Mouse (Mus musculus): ENCODE measurements around the gene Cmc2. TPM values are rescaled to one million over a fixed set of nuclear protein-coding genes. Genes with fewer than 3 reads are reported as not detected.

The Cmc2 gene
- total RNA-seq, 2 experiments from 2014 or later: 48.0 to 51.6 TPM

DNA sequence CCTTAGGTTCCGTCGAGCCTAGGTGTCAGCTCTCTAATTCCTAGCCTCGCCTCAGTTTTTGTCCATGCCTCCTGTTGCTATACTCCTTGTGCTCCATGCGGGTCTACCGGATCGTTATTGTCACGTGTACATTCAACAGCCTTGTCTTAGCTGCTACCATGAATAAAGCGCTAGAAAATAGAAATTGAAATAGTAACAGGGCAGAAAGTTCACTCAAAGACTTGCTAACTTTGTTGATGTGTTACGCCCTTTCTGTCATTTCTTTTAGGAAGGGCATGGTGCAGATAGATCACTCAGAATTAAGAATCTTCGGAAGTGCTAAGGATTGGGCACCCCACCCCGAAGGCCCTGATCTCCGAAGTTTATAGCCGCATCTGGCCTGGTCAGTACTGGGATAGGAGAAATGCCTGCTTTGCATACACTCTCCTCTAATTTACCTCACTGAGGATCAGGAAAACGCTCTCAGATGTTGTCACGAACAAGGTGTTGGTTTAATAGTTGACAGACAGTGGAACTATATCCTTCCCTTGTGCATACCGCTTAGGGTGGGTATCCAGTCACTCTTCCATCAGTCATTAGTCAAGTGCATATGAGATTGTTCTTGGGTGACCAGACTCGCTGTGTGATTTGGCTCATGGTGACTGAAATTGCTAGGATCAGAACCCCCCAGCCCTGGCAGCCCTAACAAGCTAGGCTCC is 954 bp upstream of the Cmc2 start:
- no peak for ATAC-seq (replicated peaks; ENCODE audit: low FRiP score, low TSS enrichment, poor library complexity, severe bottlenecking)

DNA sequence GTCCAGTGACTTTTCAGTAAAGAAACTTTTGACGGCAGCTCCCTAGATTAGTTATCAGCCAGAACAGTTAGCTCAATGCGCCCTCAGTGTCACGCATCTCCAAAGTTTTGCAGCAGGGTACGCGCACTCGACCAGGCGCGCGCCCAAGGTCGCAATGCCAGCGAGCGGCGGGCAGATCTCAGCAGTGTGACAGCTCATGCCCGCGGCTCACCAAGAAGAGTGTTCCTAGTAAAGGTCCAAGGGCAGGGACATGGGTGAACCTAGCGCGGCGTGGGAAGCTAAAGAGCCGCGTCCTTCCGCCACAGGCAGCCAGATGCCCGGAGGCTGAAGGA is 284 bp downstream of the Cmc2 start:
- peak; percentile 66 for ATAC-seq (replicated peaks; ENCODE audit: low FRiP score, low TSS enrichment, poor library complexity, severe bottlenecking)

DNA sequence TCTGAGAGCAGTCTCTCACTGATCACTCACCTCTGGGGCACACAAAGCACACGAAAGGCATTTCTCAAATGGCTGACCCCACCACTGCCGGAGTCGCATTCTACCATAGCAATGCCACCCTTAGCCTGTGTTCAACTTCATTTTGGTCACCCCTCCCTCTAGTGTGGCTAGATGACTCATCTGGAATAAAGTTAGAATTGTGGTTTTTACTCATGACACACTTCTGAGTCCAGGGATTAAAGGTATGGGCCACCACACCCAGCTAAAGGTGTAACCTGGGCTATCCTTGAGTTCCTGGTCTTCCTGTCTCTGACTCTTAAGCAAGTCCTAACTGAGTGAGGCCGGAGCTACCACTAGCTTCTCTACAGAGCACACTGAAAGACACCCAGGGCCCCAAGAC is 15.4 kb downstream of the Cmc2 start:
- ATAC-seq (replicated peaks; ENCODE audit: low FRiP score, low TSS enrichment, poor library complexity, severe bottlenecking): no peak

DNA sequence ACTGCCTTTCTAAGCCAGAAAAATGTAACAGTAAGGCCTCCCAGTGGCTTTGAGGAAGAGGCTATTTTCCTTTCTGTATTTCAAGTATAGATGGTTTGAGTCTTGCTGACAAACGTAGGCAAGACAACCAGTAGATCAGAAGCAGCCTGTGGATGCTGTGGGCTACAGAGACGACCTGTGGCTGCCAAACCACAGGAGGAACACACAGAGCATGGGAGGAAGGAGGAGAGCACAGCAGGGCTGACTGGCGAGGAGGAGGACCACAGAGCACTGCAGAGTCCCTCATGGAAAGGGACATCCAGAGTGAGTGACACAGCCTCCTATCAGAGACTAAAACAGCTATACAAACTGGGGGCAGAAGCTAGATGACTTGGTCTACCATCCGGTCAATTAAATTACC is 16.0 kb downstream of the Cmc2 start:
- 0 out of 2 replicates have a peak, but pooled peaks have one; percentile 26 for ATAC-seq (replicated peaks; ENCODE audit: low FRiP score, low TSS enrichment, poor library complexity, severe bottlenecking)

DNA sequence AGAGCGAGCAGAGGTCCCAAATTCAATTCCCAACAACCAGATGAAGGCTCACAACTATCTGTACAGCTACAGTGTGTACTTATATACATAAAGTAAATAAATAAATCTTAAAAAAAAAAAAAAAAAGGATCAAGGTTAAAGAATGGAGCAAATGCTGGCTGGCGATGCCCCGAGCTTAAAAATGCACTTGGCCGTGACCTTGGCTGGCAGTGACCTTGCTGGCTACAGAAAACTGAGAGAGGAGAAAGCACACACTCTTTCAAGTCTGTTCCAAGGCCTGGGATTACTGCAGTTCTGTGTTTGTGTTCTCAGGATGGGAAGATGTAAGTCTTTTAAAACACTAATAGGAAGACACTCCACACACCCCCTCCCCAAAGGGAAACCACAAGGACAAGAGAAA is 16.5 kb downstream of the Cmc2 start:
- ATAC-seq (replicated peaks; ENCODE audit: low FRiP score, low TSS enrichment, poor library complexity, severe bottlenecking): no peak

DNA sequence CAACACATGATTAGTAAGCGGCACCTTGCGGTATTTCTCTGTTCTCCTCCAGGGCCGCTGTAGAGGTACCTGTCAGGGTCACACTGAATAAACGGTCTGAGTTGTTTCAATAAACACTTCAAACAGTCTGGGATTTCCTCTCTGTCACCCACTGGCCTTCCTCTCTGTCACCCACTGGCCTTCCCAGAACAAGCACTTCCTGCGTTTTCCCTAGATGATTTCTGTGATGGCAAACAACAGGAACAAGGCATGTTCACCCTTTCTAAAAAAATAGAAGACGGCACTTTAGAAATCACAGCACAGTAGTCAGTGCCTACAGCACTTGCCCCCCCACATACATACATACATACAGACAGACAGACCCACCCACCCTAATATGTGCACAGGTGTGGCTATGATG is 25.7 kb downstream of the Cmc2 start:
- no peak for ATAC-seq (replicated peaks; ENCODE audit: low FRiP score, low TSS enrichment, poor library complexity, severe bottlenecking)

DNA sequence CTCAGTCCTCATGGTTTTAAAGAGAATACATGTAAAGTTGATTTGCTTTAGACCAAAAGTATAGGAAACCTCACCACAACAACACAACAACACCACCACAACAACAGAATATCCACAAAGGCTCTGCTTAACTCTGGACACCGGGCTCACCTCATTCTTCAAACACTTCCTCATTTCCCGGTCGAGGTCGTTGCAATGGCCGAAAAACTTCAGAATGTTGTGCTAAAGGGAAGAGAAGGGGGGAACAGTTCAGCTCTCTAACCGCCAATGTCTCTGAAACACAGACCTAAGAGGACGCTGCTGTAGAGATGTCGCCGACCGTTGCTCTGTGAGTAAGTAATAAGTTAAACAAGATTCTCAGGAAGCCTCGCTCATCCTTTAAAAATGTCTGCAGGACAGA is 27.3 kb downstream of the Cmc2 start:
- no peak for ATAC-seq (replicated peaks; ENCODE audit: low FRiP score, low TSS enrichment, poor library complexity, severe bottlenecking)

DNA sequence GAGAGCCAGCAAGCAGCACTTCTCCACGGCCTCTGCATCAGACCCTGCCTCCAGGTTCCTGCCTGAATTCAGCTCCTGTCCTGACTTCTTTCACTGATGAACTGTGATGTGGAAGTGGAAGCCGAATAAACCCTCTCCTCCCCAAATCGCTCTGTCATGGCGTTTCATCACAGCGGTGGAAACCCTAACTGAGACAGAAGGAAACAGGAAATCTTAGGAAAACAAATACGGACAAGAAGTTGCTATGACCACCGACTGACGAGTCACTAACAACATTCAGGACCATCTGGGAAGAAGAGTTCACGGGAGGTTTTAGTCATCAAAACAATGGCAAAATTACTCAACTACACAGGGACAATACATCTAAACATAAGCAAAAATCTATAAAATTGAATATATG is 28.6 kb downstream of the Cmc2 start:
- no peak for ATAC-seq (replicated peaks; ENCODE audit: low FRiP score, low TSS enrichment, poor library complexity, severe bottlenecking)

DNA sequence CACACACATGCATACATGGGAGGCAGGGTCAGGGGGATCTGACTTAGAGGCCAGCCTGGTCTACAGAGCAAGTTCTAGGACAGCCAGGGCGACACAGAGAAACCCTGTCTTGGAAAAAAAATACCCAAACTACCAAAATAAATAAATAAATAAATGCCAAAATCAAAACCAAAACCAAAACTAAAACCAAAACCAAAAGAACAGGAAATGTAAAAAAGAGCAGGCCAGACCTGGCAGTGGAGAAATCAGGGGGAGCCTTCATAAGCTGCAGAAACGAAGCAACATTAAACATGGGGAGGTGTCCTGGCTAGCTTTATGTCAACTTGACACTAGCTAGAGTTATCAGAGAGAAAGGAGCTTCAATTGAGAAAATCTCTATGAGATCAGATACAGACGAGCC is 29.1 kb downstream of the Cmc2 start:
- ATAC-seq (replicated peaks; ENCODE audit: low FRiP score, low TSS enrichment, poor library complexity, severe bottlenecking): no peak

DNA sequence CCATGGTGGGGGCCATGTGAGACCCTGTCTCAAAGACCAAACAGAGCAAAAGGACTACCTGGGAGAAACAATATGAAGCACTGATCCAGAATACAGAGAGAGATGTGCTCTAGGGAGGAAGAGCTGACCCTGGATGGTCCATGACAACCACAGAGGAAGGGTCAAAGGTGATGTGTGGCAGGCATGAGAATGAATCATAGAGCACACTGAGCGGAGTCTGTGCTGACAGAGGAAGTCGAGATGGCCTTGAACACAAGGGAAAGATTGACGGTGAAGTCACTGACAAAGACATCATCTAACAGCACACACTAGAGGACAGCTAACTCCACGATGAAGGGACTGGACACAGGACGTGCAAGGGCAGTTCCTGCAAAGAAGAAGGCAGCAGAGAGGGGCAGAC is 29.8 kb downstream of the Cmc2 start:
- ATAC-seq (replicated peaks; ENCODE audit: low FRiP score, low TSS enrichment, poor library complexity, severe bottlenecking): no peak

DNA sequence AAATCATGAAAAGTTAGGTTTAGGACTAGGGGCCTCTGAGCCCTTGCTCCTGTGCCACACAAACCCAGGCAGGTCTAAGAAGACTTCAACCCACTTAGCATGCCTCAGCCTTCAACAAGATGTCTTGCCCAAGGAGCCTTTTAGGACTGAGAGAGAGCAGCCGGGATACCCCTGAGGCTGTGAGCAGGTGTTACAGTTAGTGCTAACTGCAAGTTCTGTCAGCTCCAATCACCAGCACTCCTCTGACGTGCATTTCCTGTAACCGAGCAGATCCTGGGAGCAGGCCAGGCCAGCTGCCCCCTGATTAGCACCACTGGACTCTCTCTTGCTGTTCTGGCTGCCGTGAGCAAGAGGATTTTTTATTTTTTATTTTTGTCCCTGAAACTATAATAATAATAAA is 33.4 kb downstream of the Cmc2 start:
- peak; percentile 38; the same call in 1 of the 2 replicates for ATAC-seq (replicated peaks; ENCODE audit: low FRiP score, low TSS enrichment, poor library complexity, severe bottlenecking)

DNA sequence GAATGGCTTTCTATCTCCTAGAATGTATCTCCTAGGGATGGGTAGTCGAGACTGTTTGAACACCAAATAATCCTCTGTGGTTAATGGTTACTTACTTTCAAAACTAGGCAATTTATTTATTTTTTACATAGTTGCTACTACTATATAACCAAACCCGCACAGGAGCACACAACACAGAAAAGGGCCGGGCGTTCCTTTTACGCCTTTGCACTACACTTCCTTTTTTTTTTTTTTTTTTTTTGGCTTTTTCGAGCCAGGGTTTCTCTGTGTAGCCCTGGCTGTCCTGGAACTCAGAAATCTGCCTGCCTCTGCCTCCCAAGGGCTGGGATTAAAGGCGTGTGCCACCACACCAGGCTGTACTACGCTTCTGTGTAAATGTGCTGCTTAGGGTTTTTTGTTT is 39.9 kb downstream of the Cmc2 start:
- no peak for ATAC-seq (replicated peaks; ENCODE audit: low FRiP score, low TSS enrichment, poor library complexity, severe bottlenecking)

DNA sequence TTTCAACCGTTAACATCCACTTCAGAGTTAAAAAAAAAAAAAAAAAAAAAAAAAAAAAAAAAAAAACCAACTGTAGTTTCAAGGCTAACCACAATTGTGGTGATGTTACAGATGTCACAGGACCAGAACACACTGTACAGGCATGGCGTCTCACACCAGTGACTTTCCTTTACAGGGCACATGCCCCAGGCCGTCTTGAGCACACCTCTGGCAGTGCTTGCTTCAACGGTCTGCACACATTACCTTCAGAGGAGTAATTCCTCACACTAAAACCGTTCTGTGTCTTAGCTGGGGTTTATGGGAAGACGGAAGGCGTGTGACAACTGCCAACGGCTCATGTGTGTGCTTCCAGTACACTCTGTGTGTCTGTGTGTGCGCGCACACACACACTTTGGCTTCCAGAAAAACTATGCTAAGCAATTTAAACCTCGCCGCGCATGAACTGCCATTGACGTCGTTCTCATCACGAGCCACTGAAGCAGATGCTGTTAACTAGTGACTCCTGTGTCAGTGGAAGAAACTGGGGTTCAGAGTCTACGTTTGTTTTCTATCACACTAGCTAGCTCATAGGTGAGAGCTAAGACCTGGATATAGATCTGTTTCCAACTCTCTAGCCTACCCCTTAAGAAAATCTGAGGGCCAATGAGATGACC is 45.3 kb downstream of the Cmc2 start:
- no peak for ATAC-seq (replicated peaks; ENCODE audit: low FRiP score, low TSS enrichment, poor library complexity, severe bottlenecking)

DNA sequence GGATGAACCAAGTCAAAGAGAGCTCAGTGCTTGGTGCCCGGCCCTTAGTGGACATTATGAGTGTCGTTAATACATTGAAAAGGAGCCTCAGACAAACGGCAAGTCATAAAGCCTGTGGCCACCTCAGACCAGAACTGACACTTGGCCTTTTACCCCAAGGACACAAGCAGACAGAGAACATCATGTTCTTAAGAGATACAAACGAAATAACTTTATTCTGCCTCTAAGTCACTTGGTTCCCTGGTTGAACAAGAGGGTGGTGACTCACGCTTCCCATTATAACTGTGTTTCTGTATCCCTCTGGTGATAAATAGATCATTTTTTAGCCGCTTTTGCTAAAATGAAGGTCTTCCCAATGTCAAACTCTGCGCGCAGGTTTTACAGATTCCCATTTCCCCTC is 47.3 kb downstream of the Cmc2 start:
- ATAC-seq (replicated peaks; ENCODE audit: low FRiP score, low TSS enrichment, poor library complexity, severe bottlenecking): no peak

DNA sequence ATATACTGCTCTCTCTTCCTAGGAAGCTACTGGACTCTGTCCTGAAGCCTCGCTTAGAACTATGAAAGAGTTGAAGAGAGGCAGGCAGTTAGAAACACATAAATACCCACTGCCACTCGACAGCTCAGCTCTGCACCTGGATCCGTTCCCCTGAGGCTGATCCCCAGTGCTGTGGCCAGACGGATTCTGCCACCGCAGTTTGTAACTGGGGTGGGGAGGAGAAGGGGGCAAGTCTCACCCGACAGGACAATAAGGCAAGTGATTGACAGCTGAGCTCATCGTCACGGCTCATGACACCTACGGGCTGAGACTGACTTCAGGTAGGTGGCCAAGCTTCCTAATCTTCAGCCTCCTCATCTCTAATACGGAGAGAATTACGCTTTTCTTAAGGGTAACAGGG is 47.7 kb downstream of the Cmc2 start:
- no peak for ATAC-seq (replicated peaks; ENCODE audit: low FRiP score, low TSS enrichment, poor library complexity, severe bottlenecking)

DNA sequence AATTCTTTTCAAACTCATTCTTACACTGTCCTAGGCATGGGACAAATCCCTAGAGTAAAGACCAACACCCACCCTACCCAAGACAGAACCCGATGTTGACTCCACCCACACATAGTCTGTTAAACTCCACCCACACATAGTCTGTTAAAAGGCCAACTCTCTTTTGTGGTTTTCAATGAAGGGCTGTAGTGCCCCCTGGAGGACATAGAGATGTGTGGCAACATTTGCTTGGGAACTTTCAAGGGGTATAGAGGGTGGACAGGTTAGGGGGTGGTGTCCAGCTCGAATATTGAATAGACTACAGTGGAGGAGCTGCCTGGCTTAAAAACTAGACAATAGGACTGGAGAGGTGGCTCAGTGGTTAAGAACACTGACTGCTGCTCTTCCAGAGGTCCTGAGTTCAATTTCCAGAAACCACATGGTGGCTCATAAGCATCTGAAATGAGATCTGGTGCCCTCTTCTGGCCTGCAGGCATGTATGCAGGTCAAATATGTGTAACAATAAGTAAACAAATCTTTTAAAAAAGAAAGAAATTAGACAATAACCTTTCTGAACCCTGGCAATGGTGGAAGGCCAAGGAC is 48.4 kb downstream of the Cmc2 start:
- peak; percentile 44 for ATAC-seq (replicated peaks; ENCODE audit: low FRiP score, low TSS enrichment, poor library complexity, severe bottlenecking)

DNA sequence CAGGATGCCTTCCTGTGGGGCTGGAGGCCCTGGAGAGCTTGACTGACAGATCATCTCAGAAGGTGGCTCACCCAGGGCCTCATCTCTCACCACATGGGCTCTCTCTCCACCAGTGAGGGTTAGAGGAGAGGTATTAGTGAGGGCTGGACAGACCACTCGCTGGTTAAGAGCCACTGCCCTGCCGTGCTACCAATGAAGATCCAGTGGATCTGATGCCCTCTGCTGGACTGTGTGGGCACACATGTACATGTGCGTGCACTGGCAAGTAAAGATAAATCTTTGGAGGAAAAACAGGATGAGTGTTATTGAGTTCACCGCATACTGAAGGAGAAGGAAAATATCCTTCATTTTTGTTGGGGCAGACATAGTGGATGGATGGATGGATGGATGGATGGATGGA is 52.6 kb downstream of the Cmc2 start:
- ATAC-seq (replicated peaks; ENCODE audit: low FRiP score, low TSS enrichment, poor library complexity, severe bottlenecking): 0 out of 2 replicates have a peak, but pooled peaks have one; percentile 51

DNA sequence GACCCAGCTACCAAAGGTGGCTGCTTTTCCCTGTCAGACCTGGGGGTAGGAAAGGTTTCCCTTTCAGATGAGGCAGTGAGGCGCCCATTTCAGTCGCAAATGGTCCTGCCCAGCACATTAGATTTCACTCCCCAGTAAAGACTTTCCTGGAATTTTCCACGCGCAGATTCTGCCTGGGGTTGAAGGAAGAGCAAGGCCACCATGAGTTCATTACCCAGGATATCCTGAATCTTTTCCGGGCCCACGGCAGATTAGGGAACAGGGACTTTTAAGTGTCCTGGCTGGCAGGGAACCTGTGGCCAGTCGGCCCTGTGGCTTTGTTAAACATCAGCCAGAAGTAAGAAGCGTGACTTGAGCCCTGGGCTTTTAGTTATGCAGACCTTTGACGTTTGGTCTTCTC is 53.9 kb downstream of the Cmc2 start:
- no peak for ATAC-seq (replicated peaks; ENCODE audit: low FRiP score, low TSS enrichment, poor library complexity, severe bottlenecking)

DNA sequence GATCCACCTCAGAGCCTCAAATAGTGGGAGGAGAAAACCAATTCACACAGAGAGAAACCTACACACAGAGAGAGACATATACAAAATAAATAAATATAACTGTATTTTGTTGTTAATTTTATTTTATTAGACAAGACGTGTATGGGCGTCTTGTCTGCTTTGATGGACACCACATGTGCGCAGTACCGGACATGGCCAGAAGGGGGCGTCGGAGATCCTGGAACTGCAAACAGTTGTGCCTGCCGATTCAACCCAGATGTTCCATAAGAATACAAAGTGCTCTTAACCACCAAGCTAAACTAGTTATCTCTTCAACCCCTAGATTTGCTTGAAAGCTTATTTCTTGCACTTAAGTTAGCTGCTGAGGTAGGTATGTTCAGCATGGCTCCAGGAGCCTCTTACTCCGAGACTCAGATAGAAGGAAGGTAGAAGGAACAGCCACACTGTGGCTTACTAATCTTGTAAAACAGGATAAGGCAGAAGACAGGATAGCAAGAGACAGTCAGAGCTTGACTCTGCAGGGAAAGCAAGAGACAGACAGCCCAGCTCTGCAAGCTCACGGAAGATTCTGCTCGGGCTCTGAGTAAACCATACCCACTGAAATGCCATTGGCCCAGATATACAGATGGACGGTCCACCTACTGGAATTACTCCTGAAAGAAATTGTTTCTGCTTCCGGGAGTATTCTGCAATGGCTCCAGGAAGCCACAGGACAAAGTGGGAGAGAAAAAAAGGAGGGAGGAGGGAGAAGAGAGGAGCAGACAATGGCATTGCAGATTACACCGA is 54.9 kb downstream of the Cmc2 start:
- peak; percentile 61; the same call in 1 of the 2 replicates for ATAC-seq (replicated peaks; ENCODE audit: low FRiP score, low TSS enrichment, poor library complexity, severe bottlenecking)

DNA sequence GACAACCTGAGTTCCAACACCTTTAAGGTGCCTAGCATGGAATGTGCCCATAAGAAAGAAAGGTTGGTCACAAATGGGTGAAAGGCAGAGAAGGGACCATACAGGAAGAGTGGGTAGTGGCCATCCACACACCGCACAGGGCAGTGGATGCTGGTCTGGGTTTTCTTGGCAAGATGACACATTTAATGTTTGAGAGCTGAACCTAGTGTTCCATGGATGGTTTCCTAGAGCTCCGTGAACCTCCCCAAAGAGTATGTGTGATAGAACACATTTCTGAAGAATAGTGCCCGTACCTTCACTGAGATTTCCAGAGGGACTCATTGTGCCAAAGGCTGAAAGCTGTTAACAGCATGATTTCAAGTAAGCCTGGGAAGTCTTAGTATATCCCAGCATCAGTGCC is 56.7 kb downstream of the Cmc2 start:
- ATAC-seq (replicated peaks; ENCODE audit: low FRiP score, low TSS enrichment, poor library complexity, severe bottlenecking): no peak

All from megakaryocyte-erythroid progenitor cell, adult 5-6 weeks (primary cell).